Mouse (Mus musculus): ENCODE data around the gene Ccdc117. TPM values are rescaled to one million over a fixed set of nuclear protein-coding genes. Genes with fewer than 3 reads are reported as not detected.
"Not testable (repeated sequence)": the region's sequence is repeated elsewhere in the genome, so short reads cannot be mapped to it uniquely, and the experiment has no call there.

Ccdc117 gene
- polyA plus RNA-seq, 1 experiment: 9.5 TPM

- H3K4me3 ChIP-seq (ENCODE audit: insufficient read depth, low read length): no peak overlapping the region
- no peak overlapping the region for H3K27ac ChIP-seq (ENCODE audit: insufficient read depth, low read length)
- no peak for TF ChIP-seq POLR2A (IDR thresholded peaks at IDR 0.05; ENCODE audit: extremely low read depth, insufficient read depth, low read length)
- no peak for TF ChIP-seq CTCF (IDR thresholded peaks at IDR 0.05; ENCODE audit: extremely low read depth, insufficient read depth, low read length)
- no peaks in the 10 kb centered on the region for H3K4me1 ChIP-seq (ENCODE audit: control insufficient read depth, insufficient read depth, low read length)
These were observed 26.8 kb downstream of the Ccdc117 start for GRCm38 (mm10) chr11:5515196-5515595.

- Histone ChIP-seq H3K4me1 (ENCODE audit: control insufficient read depth, insufficient read depth, low read length) (no peaks in the 10 kb centered on the region), H3K27ac (ENCODE audit: insufficient read depth, low read length) (no peak overlapping the region), H3K4me3 (ENCODE audit: insufficient read depth, low read length) (no peak overlapping the region)
- TF ChIP-seq POLR2A (IDR thresholded peaks at IDR 0.05; ENCODE audit: extremely low read depth, insufficient read depth, low read length) (no peak), CTCF (IDR thresholded peaks at IDR 0.05; ENCODE audit: extremely low read depth, insufficient read depth, low read length) (no peak)
These were observed 27.9 kb downstream of the Ccdc117 start for GRCm38 (mm10) chr11:5514091-5514490.

- no peak overlapping the region for H3K4me3 ChIP-seq (ENCODE audit: insufficient read depth, low read length)
- no peak overlapping the region for H3K27ac ChIP-seq (ENCODE audit: insufficient read depth, low read length)
- TF ChIP-seq POLR2A (IDR thresholded peaks at IDR 0.05; ENCODE audit: extremely low read depth, insufficient read depth, low read length): no peak
- TF ChIP-seq CTCF (IDR thresholded peaks at IDR 0.05; ENCODE audit: extremely low read depth, insufficient read depth, low read length): no peak
- H3K4me1 ChIP-seq (ENCODE audit: control insufficient read depth, insufficient read depth, low read length): no peaks in the 10 kb centered on the region
These were observed 29.0 kb downstream of the Ccdc117 start for GRCm38 (mm10) chr11:5512961-5513360.

GRCm38 (mm10) chr11:5512099-5512725, 29.8 kb downstream of the Ccdc117 start:
- Histone ChIP-seq H3K4me3 (ENCODE audit: insufficient read depth, low read length) (no peak overlapping the region), H3K27ac (ENCODE audit: insufficient read depth, low read length) (no peak overlapping the region), H3K4me1 (ENCODE audit: control insufficient read depth, insufficient read depth, low read length) (no peaks in the 10 kb centered on the region)
- TF ChIP-seq CTCF (IDR thresholded peaks at IDR 0.05; ENCODE audit: extremely low read depth, insufficient read depth, low read length): no peak
- no peak for TF ChIP-seq POLR2A (IDR thresholded peaks at IDR 0.05; ENCODE audit: extremely low read depth, insufficient read depth, low read length)

- not testable (repeated sequence) for H3K4me3 ChIP-seq (ENCODE audit: insufficient read depth, low read length); H3K27ac ChIP-seq (ENCODE audit: insufficient read depth, low read length); H3K4me1 ChIP-seq (ENCODE audit: control insufficient read depth, insufficient read depth, low read length)
These were observed 31.3 kb downstream of the Ccdc117 start for GRCm38 (mm10) chr11:5510686-5511085.

GRCm38 (mm10) chr11:5510099-5510391, 31.9 kb downstream of the Ccdc117 start:
- H3K27ac ChIP-seq (ENCODE audit: insufficient read depth, low read length): no peak overlapping the region
- no peak for TF ChIP-seq CTCF (IDR thresholded peaks at IDR 0.05; ENCODE audit: extremely low read depth, insufficient read depth, low read length)
- TF ChIP-seq POLR2A (IDR thresholded peaks at IDR 0.05; ENCODE audit: extremely low read depth, insufficient read depth, low read length): no peak
- H3K4me1 ChIP-seq (ENCODE audit: control insufficient read depth, insufficient read depth, low read length): no peaks in the 10 kb centered on the region
- H3K4me3 ChIP-seq (ENCODE audit: insufficient read depth, low read length): no peak overlapping the region

- TF ChIP-seq CTCF (IDR thresholded peaks at IDR 0.05; ENCODE audit: extremely low read depth, insufficient read depth, low read length): no peak
- no peak for TF ChIP-seq POLR2A (IDR thresholded peaks at IDR 0.05; ENCODE audit: extremely low read depth, insufficient read depth, low read length)
- no peak overlapping the region for H3K4me3 ChIP-seq (ENCODE audit: insufficient read depth, low read length)
- H3K27ac ChIP-seq (ENCODE audit: insufficient read depth, low read length): no peak overlapping the region
- no peaks in the 10 kb centered on the region for H3K4me1 ChIP-seq (ENCODE audit: control insufficient read depth, insufficient read depth, low read length)
These were observed 32.5 kb downstream of the Ccdc117 start for GRCm38 (mm10) chr11:5509215-5510098.

GRCm38 (mm10) chr11:5505856-5506575, 36.0 kb downstream of the Ccdc117 start:
- Histone ChIP-seq H3K27ac (ENCODE audit: insufficient read depth, low read length) (0 out of 2 replicates have a peak overlapping the region, but pooled peaks have one; percentile 29), H3K4me1 (ENCODE audit: control insufficient read depth, insufficient read depth, low read length) (no peaks in the 10 kb centered on the region), H3K4me3 (ENCODE audit: insufficient read depth, low read length) (no peak overlapping the region)
- no peak for TF ChIP-seq POLR2A (IDR thresholded peaks at IDR 0.05; ENCODE audit: extremely low read depth, insufficient read depth, low read length)
- no peak for TF ChIP-seq CTCF (IDR thresholded peaks at IDR 0.05; ENCODE audit: extremely low read depth, insufficient read depth, low read length)

- Histone ChIP-seq H3K27ac (ENCODE audit: insufficient read depth, low read length) (no peak overlapping the region), H3K4me1 (ENCODE audit: control insufficient read depth, insufficient read depth, low read length) (no peaks in the 10 kb centered on the region), H3K4me3 (ENCODE audit: insufficient read depth, low read length) (no peak overlapping the region)
- no peak for TF ChIP-seq CTCF (IDR thresholded peaks at IDR 0.05; ENCODE audit: extremely low read depth, insufficient read depth, low read length)
- TF ChIP-seq POLR2A (IDR thresholded peaks at IDR 0.05; ENCODE audit: extremely low read depth, insufficient read depth, low read length): no peak
These were observed 39.5 kb downstream of the Ccdc117 start for GRCm38 (mm10) chr11:5502351-5503051.

All from cortical plate, adult 2 months (tissue).